Comparison of ENCODE assay signal across 7 mouse cellular contexts in genomic region chr5:35701042-35701441, GRCm38 (mm10). TPM values are rescaled to one million over a fixed set of nuclear protein-coding genes. Genes with fewer than 3 reads are reported as not detected.
DNase-seq lines count a peak whose midpoint lies in the region; ATAC-seq and TF ChIP-seq lines count a peak whose summit lies in the region.

No protein-coding gene starts in this region.

- peak; percentile 60 for TF ChIP-seq CTCF in G1E (IDR thresholded peaks at IDR 0.05; ENCODE audit: low read depth, low read length)

- H3K36me3 ChIP-seq in G1E (replicated peaks), result no peaks in the 10 kb centered on the region

- H3K4me3 ChIP-seq in G1E (ENCODE audit: low read depth, low read length), result no peak overlapping the region

- DNase-seq in CD4-positive helper T cell, adult 2 months (ENCODE audit: low read depth, low spot score), result peak; percentile 25
- DNase-seq in G1E (ENCODE audit: low spot score), result peak; percentile 55
- peak; percentile 72 for DNase-seq in cerebellum, adult 9-10 months
- DNase-seq in gastrocnemius, postnatal 36 days, result peak; percentile 71 to 73
- DNase-seq in layer of hippocampus, adult 18-20 months (ENCODE audit: low spot score in 2 of 2), result peak; percentile 52 to 83
- peak; percentile 84 for DNase-seq in lung, postnatal 14 days
- peak; percentile 15 for DNase-seq in spleen, adult 12 weeks (ENCODE audit: low spot score)

- no peaks in the 10 kb centered on the region; the same call in 1 of the 2 replicates for H3K27me3 ChIP-seq in G1E (ENCODE audit: insufficient read depth, low read length)

- H3K4me1 ChIP-seq in G1E (ENCODE audit: insufficient read depth, low read depth, low read length), result no peaks in the 10 kb centered on the region

- intact Hi-C loops in gastrocnemius, postnatal 36 days (cut with DNase I), result loop anchor here (5.0 kb wide), 1 partner anchor 51 kb away; no protein-coding TSS in a partner anchor

- no peak for ATAC-seq in G1E (ENCODE audit: extremely low read depth, insufficient number of reproducible peaks, low FRiP score, poor library complexity, severe bottlenecking)

- H3K9me3 ChIP-seq in G1E (replicated peaks), result no peaks in the 10 kb centered on the region

RNA-seq across cellular contexts. Expression of gene Htra3, which starts 21.5 kb away (rescaled TPM):
- not detected in 2 replicates for total RNA-seq in G1E (2014; fragmentation: Nextera tagmentation)
- 0.17 TPM in 1 of 2 replicates, not detected in the other for total RNA-seq in G1E (2017)
- not detected in 2 replicates for polyA plus RNA-seq in G1E (2012)
- total RNA-seq in gastrocnemius, postnatal 36 days (2021), result 10 to 100 TPM; 39.4 to 40.5 TPM
- total RNA-seq in layer of hippocampus, adult 18-20 months (2021), result 1 to 10 TPM; 7.5 to 7.7 TPM

RNA-seq across cellular contexts. Expression of gene Sh3tc1, which starts 38.7 kb away (rescaled TPM):
- not detected in 2 replicates for total RNA-seq in G1E (2014; fragmentation: Nextera tagmentation)
- 0.05 TPM in 1 of 2 replicates, not detected in the other for total RNA-seq in G1E (2017)
- 0.01 TPM in 1 of 2 replicates, not detected in the other for polyA plus RNA-seq in G1E (2012)
- total RNA-seq in gastrocnemius, postnatal 36 days (2021), result 1 to 10 TPM; 2.0 to 3.2 TPM
- total RNA-seq in layer of hippocampus, adult 18-20 months (2021), result 1 to 10 TPM; 1.5 to 2.6 TPM

RNA-seq across cellular contexts. Expression of gene Ablim2, which starts 56.6 kb away (rescaled TPM):
- total RNA-seq in G1E (2014; fragmentation: Nextera tagmentation), result not detected in 2 replicates
- 0.16 and 0.70 TPM in 2 replicates for total RNA-seq in G1E (2017)
- polyA plus RNA-seq in G1E (2012), result not detected in 2 replicates
- total RNA-seq in gastrocnemius, postnatal 36 days (2021), result 10 to 100 TPM; 36.6 to 37.1 TPM
- 100 to 1,000 TPM; 131 to 142 TPM for total RNA-seq in layer of hippocampus, adult 18-20 months (2021)

Comparison
In these comparisons a context has a peak if more than half of its experiments do, and no peak if none do; other contexts are left out.
1. DNase-seq: peak in every context shown above with its lines; median percentile 84 in lung, postnatal 14 days; 72 in cerebellum, adult 9-10 months; 72 in gastrocnemius, postnatal 36 days; 68 in layer of hippocampus, adult 18-20 months; 55 in G1E; 25 in CD4-positive helper T cell, adult 2 months; 15 in spleen, adult 12 weeks.
2. RNA of gene Htra3, which starts 21.5 kb away (total RNA-seq): 39.4 to 40.5 TPM in gastrocnemius, postnatal 36 days and 7.5 to 7.7 TPM in layer of hippocampus, adult 18-20 months; 0.17 TPM in G1E; every median in the first group is over 4 times any median in the second.
3. RNA of gene Ablim2, which starts 56.6 kb away (total RNA-seq): 131 to 142 TPM in layer of hippocampus, adult 18-20 months and 36.6 to 37.1 TPM in gastrocnemius, postnatal 36 days; 0.16 to 0.70 TPM in G1E; every median in the first group is over 10 times any median in the second.